Mouse (Mus musculus) embryonic facial prominence, embryonic 15.5 days (tissue): ENCODE measurements at regions not wholly inside any gene's neighbourhood (a gene's known extent, or its start where the extent isn't known, plus 50 kb on each side); places are given as distances from the start of the nearest gene placed in this dataset.
A peak's percentile ranks its signal among the peaks of the same experiment; 100 is the strongest.

ENCODE experiments used
- ATAC-seq: fragments of 200-750 bp; cut with Nextera tagmentation; 2 replicates; pipeline ENCODE4 v1.8.0; 2017; ENCODE audit warnings: low read depth, moderate TSS enrichment; ENCODE audit not compliant: insufficient number of reproducible peaks, low FRiP score, low TSS enrichment
- H3K27ac ChIP-seq: fragments of 300-500 bp; sonication (generic); replicated peaks from 2 replicates; pipeline ENCODE4 v1.5.1; 2015; ENCODE audit warnings: mild to moderate bottlenecking, inconsistent platforms
- H3K27me3 ChIP-seq: fragments of 300-500 bp; sonication (generic); 2 replicates; pipeline ENCODE4 v1.6.1; 2015; ENCODE audit warnings: inconsistent platforms
- H3K36me3 ChIP-seq: fragments of 300-500 bp; sonication (generic); 2 replicates; pipeline ENCODE4 v1.6.1; 2015; ENCODE audit warnings: mild to moderate bottlenecking, inconsistent platforms
- H3K4me1 ChIP-seq: fragments of 300-500 bp; sonication (generic); 2 replicates; pipeline ENCODE4 v1.6.1; 2015; ENCODE audit warnings: inconsistent platforms
- H3K4me2 ChIP-seq: fragments of 300-500 bp; sonication (generic); replicated peaks from 2 replicates; pipeline ENCODE4 v1.6.1; 2015; ENCODE audit warnings: mild to moderate bottlenecking, inconsistent platforms
- H3K4me3 ChIP-seq: fragments of 300-500 bp; sonication (generic); replicated peaks from 2 replicates; pipeline ENCODE4 v1.5.1; 2015; ENCODE audit warnings: mild to moderate bottlenecking, inconsistent platforms
- H3K9ac ChIP-seq: fragments of 300-500 bp; sonication (generic); 2 replicates; pipeline ENCODE4 v1.6.1; 2015; ENCODE audit warnings: inconsistent platforms
- H3K9me3 ChIP-seq: fragments of 300-500 bp; sonication (generic); replicated peaks from 2 replicates; pipeline ENCODE4 v1.6.1; 2016; ENCODE audit warnings: inconsistent platforms
- WGBS: fragments of 180-500 bp; shearing (Covaris S2); methylation state at CpG from one replicate; pipeline ENCODE4 v1.1.7; 2015; 5-methylcytosine and 5-hydroxymethylcytosine counted together

DNA sequence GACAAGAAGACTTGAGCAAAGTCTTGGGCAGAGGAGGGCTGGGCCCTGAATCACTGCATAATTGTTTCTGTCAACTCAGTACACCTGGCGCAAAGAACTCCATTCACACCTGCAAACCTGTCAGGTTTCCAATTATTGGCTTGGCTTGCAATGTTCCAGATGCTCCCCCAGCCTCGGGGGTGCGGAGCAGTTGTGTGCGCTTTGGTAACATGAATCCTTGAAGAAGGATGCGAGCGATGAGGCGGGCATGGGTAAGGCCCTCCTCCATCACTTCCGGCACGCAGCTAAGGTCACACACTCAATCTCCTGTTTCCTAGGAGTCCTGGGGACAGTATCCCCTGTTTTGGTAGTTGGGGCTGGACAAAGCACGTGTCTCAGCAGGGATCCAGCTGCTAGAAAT is 81.6 kb upstream of the Pcdh8 start:
- no peaks in the 10 kb centered on the region for H3K4me1 ChIP-seq
- H3K4me2 ChIP-seq = no peak overlapping the region
- no peaks in the 10 kb centered on the region for H3K9me3 ChIP-seq
- no peak overlapping the region for H3K4me3 ChIP-seq
- no peak overlapping the region for H3K27ac ChIP-seq
- ATAC-seq = peak; percentile 69
- no peaks in the 10 kb centered on the region for H3K27me3 ChIP-seq
- no peaks in the 10 kb centered on the region for H3K36me3 ChIP-seq
- WGBS = 64% methylated on average over 10 of the region's 10 CpGs
- H3K9ac ChIP-seq = no peak overlapping the region

DNA sequence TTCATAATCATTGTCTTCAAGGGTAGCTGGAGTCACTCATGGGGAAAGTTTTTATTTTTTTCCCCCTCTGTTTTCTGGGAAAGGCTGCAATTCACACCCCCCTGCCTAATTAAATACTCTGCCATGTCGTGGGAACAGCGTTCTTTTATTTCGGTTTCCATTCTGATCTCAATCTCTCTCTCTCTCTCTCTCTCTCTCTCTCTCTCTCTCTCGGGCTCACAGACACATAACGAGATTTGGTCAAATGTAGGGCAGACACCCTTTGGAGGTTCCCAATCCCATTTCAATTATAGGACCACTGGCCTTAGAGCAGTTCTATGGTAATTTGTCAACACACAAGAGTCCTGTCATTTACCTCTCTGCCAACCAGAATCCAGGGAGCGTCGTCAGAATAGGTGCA is 80.7 kb upstream of the Pcdh8 start:
- H3K27me3 ChIP-seq = no peaks in the 10 kb centered on the region
- no peaks in the 10 kb centered on the region for H3K36me3 ChIP-seq
- H3K9ac ChIP-seq = no peak overlapping the region
- H3K4me3 ChIP-seq = no peak overlapping the region
- H3K9me3 ChIP-seq = no peaks in the 10 kb centered on the region
- no peak overlapping the region for H3K27ac ChIP-seq
- H3K4me1 ChIP-seq = no peaks in the 10 kb centered on the region
- no peak for ATAC-seq
- no peak overlapping the region for H3K4me2 ChIP-seq
- WGBS = 78% methylated on average over 7 of the region's 7 CpGs

DNA sequence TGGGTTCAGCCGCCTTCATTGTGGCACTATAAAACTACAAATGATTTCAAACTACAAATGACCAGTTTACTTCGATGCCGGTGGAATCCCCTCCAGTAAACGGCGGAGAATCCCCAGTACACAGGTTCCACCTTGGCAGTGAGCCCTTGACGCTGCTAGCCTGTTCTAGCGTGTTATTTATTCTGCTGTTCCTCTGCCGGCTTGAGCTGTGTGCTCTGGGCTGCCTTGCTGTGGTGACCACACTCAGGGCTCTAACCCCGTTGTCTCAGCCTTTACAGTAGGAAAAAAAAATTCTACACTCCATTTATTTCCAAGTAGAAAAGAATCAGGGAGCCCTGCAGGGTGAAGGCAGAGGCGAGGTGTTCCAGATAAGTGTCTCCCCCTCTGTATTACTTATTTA is 80.1 kb upstream of the Pcdh8 start:
- no peak overlapping the region for H3K4me3 ChIP-seq
- WGBS = 81% methylated on average over 10 of the region's 10 CpGs
- H3K4me1 ChIP-seq = no peaks in the 10 kb centered on the region
- no peaks in the 10 kb centered on the region for H3K36me3 ChIP-seq
- no peak overlapping the region for H3K4me2 ChIP-seq
- no peak overlapping the region for H3K9ac ChIP-seq
- H3K27me3 ChIP-seq = no peaks in the 10 kb centered on the region
- H3K9me3 ChIP-seq = no peaks in the 10 kb centered on the region
- H3K27ac ChIP-seq = no peak overlapping the region
- ATAC-seq = no peak

DNA sequence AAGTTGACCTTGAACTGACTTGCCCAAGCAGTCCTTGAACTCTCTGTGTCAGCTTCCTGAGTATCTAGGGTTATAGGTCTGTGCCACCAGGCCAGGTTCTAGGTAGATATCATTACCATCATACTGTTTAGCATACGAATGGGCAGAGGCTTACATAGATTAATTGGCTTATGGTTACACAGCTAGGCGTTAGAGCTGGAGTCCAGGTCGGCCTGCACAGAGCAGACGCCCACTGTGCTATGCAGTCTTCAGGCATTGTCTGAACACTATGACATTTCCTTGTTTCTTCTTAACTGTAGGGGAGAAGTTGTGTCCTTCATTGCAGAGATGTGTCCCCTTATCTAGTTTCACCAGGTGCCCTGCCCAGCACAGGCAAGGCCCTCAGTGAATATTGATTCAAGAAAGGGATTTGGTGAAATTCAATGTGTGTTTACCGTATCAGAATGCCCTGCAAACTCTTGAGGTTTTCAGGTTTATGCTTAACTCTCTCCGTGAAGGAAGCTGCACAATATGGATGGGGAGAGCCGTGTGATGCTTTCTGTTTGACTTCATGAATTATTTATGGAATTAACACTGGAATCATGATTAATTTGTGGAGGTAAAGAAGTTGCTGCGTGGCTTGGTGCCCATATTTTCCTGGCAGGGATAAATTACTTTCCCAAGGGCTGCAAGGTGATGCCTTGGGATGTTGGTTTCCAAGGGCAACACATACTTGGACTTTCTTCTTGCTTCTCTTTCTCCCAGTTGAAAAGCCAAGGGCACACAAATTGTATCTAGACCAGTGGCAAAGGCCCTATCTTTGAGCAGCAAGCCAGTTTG is 78.7 kb upstream of the Pcdh8 start:
- no peak overlapping the region for H3K9ac ChIP-seq
- no peaks in the 10 kb centered on the region for H3K9me3 ChIP-seq
- no peak overlapping the region for H3K4me2 ChIP-seq
- no peak overlapping the region for H3K27ac ChIP-seq
- H3K4me1 ChIP-seq = no peaks in the 10 kb centered on the region
- WGBS = 74% methylated on average over 8 of the region's 8 CpGs
- H3K36me3 ChIP-seq = no peaks in the 10 kb centered on the region
- no peak for ATAC-seq
- no peak overlapping the region for H3K4me3 ChIP-seq
- no peaks in the 10 kb centered on the region for H3K27me3 ChIP-seq

DNA sequence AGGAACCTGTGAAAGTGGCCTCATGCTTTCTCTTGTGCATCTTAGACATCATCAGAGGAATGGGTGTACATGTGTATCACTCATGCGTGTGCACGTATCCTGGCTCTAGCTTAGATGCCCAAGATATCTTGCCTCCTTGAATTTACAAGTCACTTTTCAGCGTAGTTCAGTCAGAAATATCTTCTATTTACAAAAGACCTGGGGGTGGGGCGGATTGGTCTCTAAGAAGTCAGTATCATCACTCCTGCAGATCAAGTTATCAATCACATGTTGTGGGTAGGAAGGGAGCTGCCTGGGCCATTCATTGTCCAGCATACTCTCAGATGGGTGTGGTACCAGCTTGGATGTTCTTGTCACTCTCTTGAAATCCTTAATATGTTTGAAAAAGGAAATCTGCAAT is 77.0 kb upstream of the Pcdh8 start:
- Histone ChIP-seq H3K4me2 (no peak overlapping the region), H3K9me3 (no peaks in the 10 kb centered on the region), H3K27ac (no peak overlapping the region), H3K36me3 (no peaks in the 10 kb centered on the region), H3K27me3 (no peaks in the 10 kb centered on the region), H3K9ac (no peak overlapping the region), H3K4me1 (no peaks in the 10 kb centered on the region), H3K4me3 (no peak overlapping the region)
- no peak for ATAC-seq
- 75% methylated on average over 4 of the region's 4 CpGs for WGBS

DNA sequence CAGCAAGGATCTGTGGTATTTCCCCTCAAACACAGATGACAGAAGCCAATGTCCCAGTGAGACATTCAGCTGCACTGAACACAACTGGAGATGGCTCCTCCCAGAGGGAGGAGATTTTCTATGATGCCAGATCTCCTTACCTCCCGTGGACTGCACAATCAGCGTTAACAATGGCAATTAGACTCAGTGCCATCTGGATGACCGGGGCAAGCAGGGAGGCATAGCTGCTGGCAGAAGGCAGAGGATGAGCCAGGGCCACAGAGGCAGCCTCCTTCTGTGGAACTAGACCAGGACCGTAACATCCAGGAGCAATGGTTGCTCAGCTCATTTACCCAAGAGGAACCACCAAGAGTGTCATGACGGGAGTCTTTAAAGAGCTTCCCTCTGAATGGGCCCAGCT is 73.2 kb upstream of the Pcdh8 start:
- H3K27me3 ChIP-seq = no peaks in the 10 kb centered on the region
- ATAC-seq = no peak
- no peak overlapping the region for H3K27ac ChIP-seq
- H3K4me2 ChIP-seq = no peak overlapping the region
- no peak overlapping the region for H3K4me3 ChIP-seq
- H3K9me3 ChIP-seq = no peaks in the 10 kb centered on the region
- WGBS = 75% methylated on average over 5 of the region's 5 CpGs
- no peak overlapping the region for H3K9ac ChIP-seq
- no peaks in the 10 kb centered on the region for H3K4me1 ChIP-seq
- no peaks in the 10 kb centered on the region for H3K36me3 ChIP-seq

DNA sequence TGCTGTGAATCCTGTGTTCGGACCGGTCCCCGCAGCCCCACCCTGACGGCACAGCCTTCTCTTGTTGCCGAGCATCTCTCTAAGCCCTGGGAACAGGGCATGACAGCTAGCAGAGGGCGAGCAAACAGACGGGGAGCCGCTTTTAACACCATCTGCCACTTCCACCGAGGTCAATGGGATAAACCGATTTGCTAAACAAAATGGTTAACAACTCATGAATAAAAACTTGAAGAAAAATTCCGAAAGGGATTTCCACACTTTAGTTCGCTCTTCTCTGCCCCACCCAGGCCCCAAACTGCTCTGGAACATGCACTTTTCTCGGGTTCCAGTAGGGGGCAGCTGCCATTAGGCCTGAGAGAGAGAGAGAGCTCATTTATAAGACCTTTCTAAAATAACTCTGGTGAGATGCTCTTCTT is 72.0 kb upstream of the Pcdh8 start:
- ATAC-seq = no peak
- H3K27ac ChIP-seq = no peak overlapping the region
- H3K36me3 ChIP-seq = no peaks in the 10 kb centered on the region
- no peaks in the 10 kb centered on the region for H3K9me3 ChIP-seq
- H3K27me3 ChIP-seq = no peaks in the 10 kb centered on the region
- no peak overlapping the region for H3K9ac ChIP-seq
- H3K4me1 ChIP-seq = no peaks in the 10 kb centered on the region
- H3K4me3 ChIP-seq = no peak overlapping the region
- WGBS = 11% methylated on average over 13 of the region's 13 CpGs
- no peak overlapping the region for H3K4me2 ChIP-seq

DNA sequence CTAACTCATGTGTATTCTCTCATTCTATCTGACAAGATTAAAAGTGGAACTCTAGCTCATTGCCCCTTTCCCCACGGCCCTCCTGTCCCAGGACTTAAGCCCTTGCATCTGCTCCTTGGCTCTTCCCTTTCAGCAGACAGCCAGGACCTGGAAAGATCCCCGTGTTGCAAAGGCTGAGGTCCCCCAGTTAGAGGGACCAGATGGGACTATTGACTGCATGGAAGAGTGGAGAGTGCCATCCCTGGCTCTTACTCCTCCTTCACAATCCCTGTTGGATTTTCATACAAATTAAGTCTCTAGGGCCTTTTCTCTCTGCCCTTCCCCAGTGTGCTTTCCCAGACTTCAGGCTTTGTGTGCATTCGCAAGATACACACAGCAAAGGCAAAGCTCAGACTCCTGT is 71.6 kb upstream of the Pcdh8 start:
- Histone ChIP-seq H3K9me3 (no peaks in the 10 kb centered on the region), H3K4me1 (no peaks in the 10 kb centered on the region), H3K4me3 (no peak overlapping the region), H3K27ac (no peak overlapping the region), H3K4me2 (no peak overlapping the region), H3K9ac (no peak overlapping the region), H3K27me3 (no peaks in the 10 kb centered on the region), H3K36me3 (no peaks in the 10 kb centered on the region)
- no peak for ATAC-seq
- whole genome bisulfite sequencing = 41% methylated on average over 3 of the region's 3 CpGs

DNA sequence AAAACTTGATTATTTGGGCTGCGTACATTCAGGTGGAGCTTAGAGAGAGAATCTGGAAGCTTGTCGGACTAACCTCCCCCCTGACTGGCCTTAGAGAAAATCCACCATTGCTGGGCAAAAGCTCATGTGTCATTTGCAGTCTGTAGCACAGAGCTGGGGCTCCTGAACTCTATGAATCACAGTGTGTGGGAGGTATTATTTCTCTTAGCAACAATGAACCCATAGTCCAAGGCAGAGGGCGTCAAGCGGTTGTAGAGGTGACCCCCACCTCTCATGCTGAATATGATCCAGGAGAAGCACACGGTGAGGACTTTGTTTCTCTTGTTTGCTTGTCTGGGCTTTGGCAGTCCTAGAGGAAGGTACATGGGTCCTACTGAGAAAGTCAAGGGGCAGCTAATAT is 66.0 kb upstream of the Pcdh8 start:
- no peaks in the 10 kb centered on the region for H3K27me3 ChIP-seq
- ATAC-seq = no peak

DNA sequence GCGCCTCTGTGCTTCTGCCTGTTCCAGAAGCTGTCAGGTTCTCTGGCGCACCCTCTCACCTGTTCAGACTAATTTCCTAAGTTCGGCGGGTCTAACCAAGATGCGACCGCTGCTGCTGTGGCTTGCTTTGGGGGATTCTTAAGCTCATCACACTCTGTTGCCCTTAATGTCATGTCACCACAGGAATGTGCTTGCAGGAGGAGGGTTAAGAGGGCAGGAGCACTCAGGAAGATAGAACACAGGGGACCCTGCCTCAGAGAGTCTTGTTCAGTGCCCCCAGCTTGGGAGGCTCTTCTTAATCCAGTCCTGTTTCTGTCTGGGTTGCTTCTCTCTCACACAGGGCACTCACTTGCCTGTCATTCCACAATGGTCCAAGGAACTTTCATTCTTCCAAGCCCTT is 65.1 kb upstream of the Pcdh8 start:
- Histone ChIP-seq H3K36me3 (no peaks in the 10 kb centered on the region), H3K9me3 (no peaks in the 10 kb centered on the region), H3K4me1 (no peaks in the 10 kb centered on the region), H3K4me3 (no peak overlapping the region), H3K9ac (no peak overlapping the region), H3K27ac (no peak overlapping the region), H3K27me3 (no peaks in the 10 kb centered on the region), H3K4me2 (no peak overlapping the region)
- WGBS = 75% methylated on average over 5 of the region's 6 CpGs
- ATAC-seq = no peak

More for the DNA sequence above, 66.0 kb upstream of the Pcdh8 start:
- Histone ChIP-seq H3K9me3 (no peaks in the 10 kb centered on the region), H3K36me3 (no peaks in the 10 kb centered on the region), H3K9ac (no peak overlapping the region), H3K4me1 (no peaks in the 10 kb centered on the region), H3K27ac (no peak overlapping the region), H3K4me2 (no peak overlapping the region), H3K4me3 (no peak overlapping the region)
- 75% methylated on average over 5 of the region's 5 CpGs for WGBS

DNA sequence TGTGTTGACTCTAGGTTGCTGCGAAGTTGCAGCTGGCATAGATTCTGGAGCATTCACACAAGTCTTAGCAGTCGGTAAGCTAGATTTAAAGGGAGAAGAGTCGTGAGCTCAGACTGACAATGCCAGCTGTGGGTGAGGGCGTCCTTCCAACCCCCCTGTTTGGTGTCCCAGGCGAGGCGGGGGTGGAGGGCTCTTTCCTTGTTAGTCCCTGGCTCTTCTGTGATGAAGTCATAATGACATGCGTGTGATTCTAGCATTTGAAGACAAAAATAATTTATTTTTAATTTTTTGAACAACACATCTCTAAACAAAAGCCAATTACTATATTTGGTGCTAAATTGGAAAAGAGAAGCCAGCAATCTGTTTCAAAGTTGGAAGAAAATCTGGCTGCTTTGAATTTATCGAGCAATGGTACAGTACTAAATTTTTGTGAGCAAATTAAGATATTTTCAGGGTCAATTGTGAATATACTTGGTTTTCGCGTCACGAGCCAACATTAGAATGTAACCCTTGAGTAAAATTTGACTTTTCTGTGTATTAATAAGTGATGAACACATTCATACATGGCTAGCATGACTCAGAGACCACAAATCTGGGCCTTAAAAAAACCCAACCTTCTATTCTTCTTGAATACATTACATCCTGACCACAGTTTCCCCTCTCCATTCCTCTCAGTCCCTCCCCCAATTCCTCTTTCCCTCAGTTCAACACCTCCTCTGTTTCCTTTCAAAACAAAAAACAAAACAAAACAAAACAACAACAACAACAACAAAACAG is 53.7 kb upstream of the Pcdh8 start:
- Histone ChIP-seq H3K27ac (no peak overlapping the region), H3K4me2 (no peak overlapping the region), H3K4me3 (no peak overlapping the region), H3K4me1 (no peaks in the 10 kb centered on the region), H3K9ac (no peak overlapping the region), H3K27me3 (no peaks in the 10 kb centered on the region), H3K9me3 (no peaks in the 10 kb centered on the region), H3K36me3 (no peaks in the 10 kb centered on the region)
- 75% methylated on average over 11 of the region's 11 CpGs for WGBS
- ATAC-seq = no peak
